Mouse (Mus musculus): ENCODE data around the gene Atad5. TPM values are rescaled to one million over a fixed set of nuclear protein-coding genes. Genes with fewer than 3 reads are reported as not detected.
A peak's percentile ranks its signal among the peaks of the same experiment; 100 is the strongest.

The Atad5 gene
- polyA plus RNA-seq (2015; fragmentation: Nextera tagmentation; extraction: Ambion mirVana): 1.6 and 2.2 TPM in 2 replicates

DNA sequence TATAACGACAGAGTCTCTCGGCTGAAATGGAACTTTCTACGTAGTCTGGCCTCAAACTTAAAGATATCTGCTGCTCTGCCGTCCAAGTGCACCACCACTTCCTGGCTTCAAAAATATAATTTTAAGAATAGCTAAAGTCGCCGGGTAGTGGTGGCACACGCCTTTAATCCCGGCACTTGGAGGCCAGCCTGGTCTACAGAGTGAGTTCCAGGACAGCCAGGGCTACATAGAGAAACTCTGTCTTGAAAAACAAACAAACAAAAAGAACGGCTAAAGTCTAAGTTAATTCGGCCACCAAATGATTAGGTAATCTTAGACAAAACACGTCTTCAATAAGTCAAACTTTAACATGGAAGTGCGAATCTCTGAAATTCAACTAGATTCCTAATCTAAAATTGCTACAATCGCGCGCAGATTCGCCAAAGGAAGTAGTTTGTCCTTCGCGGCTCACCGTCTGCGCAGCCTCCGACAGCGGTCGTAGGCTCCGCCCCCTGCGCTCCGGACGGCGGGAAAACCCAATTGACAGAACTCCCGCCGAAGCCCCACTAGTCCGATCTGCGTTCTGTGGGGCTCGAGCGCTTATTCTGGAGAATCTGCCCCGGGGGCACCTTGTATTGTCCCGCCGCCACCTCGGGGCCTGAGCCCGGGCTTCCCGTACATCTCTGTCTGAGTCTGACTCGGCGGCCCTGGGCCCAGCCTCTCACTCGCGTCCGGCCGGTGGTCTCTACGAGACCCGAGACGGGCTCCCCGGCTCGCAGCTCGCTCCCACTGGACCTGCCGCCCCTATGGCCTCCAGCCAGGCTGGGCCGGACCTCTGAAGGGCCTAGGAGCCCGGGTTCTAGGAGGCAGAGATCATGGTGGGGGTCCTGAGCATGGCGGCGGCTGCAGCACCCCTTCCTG lies at the start of gene Atad5:
Atad5 (plus strand) TSS at position 484 of the 900 bp plus-strand sequence.
- ATAC-seq (ENCODE audit: low FRiP score, low TSS enrichment) (peak; percentile 72), DNase-seq (ENCODE audit: low spot score) (peak; percentile 87)
- no peaks in the 10 kb centered on the region for H3K4me1 ChIP-seq (replicated peaks; ENCODE audit: control insufficient read depth, insufficient read depth)
- H3K9ac ChIP-seq (ENCODE audit: low read length): peak within 1 kb of the TSS; percentile 89
- no peaks in the 10 kb centered on the region for H3K36me3 ChIP-seq (ENCODE audit: control insufficient read depth, insufficient read depth, low read length)
- H3K4me3 ChIP-seq (ENCODE audit: low read depth, low read length): peak within 1 kb of the TSS; percentile 85
- no peak for TF ChIP-seq EP300 (optimal IDR thresholded peaks at IDR 0.05)
- no peak for TF ChIP-seq CTCF (IDR thresholded peaks at IDR 0.05; ENCODE audit: low read depth)
- H3K27ac ChIP-seq (replicated peaks): peak within 1 kb of the TSS; percentile 31; the same call in 1 of the 2 replicates
- 4% methylated on average over 57 of the region's 57 CpGs for WGBS
- H3K9me3 ChIP-seq (ENCODE audit: control insufficient read depth, low read length): no peaks in the 10 kb centered on the region
- H3K27me3 ChIP-seq (ENCODE audit: control insufficient read depth, insufficient read depth, low read length): no peaks in the 10 kb centered on the region
- peak within 1 kb of the TSS; percentile 95 for H3K4me2 ChIP-seq (replicated peaks; ENCODE audit: low read depth)

DNA sequence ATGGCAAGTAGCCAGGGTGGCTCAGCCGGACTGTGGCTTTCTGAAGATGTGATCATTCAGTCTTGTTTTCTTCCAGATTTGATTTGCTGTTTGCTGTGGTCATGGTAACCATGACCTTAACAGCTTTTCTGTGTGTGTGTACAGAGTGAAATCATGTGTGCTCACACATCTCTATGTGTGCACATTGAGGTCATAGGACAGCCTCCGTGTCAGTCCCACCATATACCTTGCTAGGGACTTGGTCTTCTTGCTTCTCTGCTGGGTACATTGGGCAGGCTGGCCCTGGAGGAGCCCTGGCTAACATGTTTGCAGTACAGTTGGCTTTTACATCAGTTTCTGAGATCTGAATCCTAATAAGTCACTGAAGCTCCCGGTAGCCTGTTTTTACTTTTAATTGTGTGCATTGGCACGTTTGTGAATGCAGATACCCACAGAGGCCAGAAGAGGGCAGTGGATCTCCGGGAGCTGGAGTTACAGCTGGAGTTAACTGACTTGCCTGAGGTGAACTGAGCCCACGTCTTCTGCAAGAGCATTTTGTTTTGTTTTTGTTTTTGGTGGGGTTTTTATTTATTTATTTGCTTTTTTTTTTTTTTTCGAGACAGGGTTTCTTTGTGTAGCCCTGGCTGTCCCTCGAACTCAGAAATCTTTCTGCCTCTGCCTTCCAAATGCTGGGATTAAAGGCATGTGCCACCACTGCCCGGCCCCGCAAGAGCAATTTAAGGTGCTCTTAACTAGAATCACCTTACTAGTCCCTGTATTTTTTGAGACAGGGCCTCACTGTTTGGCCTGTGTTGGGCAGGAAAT lies 46.4 kb upstream of the Atad5 start:
- H3K4me3 ChIP-seq (ENCODE audit: low read depth, low read length): no peak overlapping the region
- TF ChIP-seq EP300 (optimal IDR thresholded peaks at IDR 0.05) (no peak), CTCF (IDR thresholded peaks at IDR 0.05; ENCODE audit: low read depth) (peak; percentile 83)
- no peak overlapping the region for H3K4me2 ChIP-seq (replicated peaks; ENCODE audit: low read depth)
- 56% methylated on average over 10 of the region's 10 CpGs for WGBS
- no peaks in the 10 kb centered on the region for H3K9me3 ChIP-seq (ENCODE audit: control insufficient read depth, low read length)
- H3K27me3 ChIP-seq (ENCODE audit: control insufficient read depth, insufficient read depth, low read length): no peaks in the 10 kb centered on the region
- no peaks in the 10 kb centered on the region for H3K4me1 ChIP-seq (replicated peaks; ENCODE audit: control insufficient read depth, insufficient read depth)
- H3K27ac ChIP-seq (replicated peaks): no peak overlapping the region
- DNase-seq (ENCODE audit: low spot score) (peak; percentile 47), ATAC-seq (ENCODE audit: low FRiP score, low TSS enrichment) (peak; percentile 70; the same call in 1 of the 2 replicates)
- no peak overlapping the region for H3K9ac ChIP-seq (ENCODE audit: low read length)
- H3K36me3 ChIP-seq (ENCODE audit: control insufficient read depth, insufficient read depth, low read length): no peaks in the 10 kb centered on the region

DNA sequence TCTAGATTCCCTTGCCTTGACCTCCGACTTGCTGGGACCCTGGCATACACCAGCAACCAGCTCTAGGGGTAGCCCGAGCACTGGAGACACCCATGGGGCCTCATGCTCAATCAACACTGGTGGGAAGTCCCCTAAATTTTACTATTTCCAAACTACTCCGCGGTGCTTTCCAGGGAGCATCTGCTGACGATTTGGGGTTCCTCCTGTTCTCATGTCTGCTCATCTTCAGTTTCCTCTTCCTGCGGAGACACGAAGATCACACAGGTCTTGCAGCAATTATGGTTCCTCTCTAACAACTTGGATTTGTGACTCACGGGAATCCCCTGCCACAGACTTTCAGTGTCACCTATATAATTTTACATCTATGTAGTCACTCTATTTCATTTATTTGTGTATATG lies 45.8 kb upstream of the Atad5 start:
- Histone ChIP-seq H3K4me2 (replicated peaks; ENCODE audit: low read depth) (no peak overlapping the region), H3K9me3 (ENCODE audit: control insufficient read depth, low read length) (no peaks in the 10 kb centered on the region), H3K9ac (ENCODE audit: low read length) (no peak overlapping the region), H3K4me1 (replicated peaks; ENCODE audit: control insufficient read depth, insufficient read depth) (no peaks in the 10 kb centered on the region), H3K27me3 (ENCODE audit: control insufficient read depth, insufficient read depth, low read length) (no peaks in the 10 kb centered on the region), H3K36me3 (ENCODE audit: control insufficient read depth, insufficient read depth, low read length) (0 out of 2 replicates have a peak, but pooled peaks cover 5% of the 10 kb centered on the region), H3K27ac (replicated peaks) (no peak overlapping the region), H3K4me3 (ENCODE audit: low read depth, low read length) (no peak overlapping the region)
- DNase-seq (ENCODE audit: low spot score): no peak
- TF ChIP-seq EP300 (optimal IDR thresholded peaks at IDR 0.05) (no peak), CTCF (IDR thresholded peaks at IDR 0.05; ENCODE audit: low read depth) (no peak)
- 88% methylated on average over 8 of the region's 8 CpGs for WGBS
- no peak for ATAC-seq (ENCODE audit: low FRiP score, low TSS enrichment)

DNA sequence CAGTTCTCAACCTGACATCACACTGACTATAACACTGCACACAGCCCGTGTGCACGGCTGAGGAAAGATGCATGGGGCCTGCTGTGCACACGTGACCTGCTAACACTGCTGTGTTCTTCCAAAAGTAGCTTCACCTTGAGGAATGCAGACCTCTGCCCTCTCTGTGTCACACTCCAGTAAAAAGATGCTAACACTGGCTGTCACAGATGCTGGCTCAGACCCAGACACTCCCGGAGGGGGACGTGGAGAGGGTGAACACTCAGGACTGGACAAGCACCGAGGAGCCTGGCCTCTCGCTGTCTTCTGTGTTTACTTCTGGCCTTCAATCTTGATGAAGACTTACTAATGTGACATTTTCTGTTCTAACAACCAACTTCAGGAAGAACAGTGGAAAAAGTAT lies 42.3 kb upstream of the Atad5 start:
- no peak overlapping the region for H3K4me2 ChIP-seq (replicated peaks; ENCODE audit: low read depth)
- no peaks in the 10 kb centered on the region for H3K9me3 ChIP-seq (ENCODE audit: control insufficient read depth, low read length)
- no peaks in the 10 kb centered on the region for H3K27me3 ChIP-seq (ENCODE audit: control insufficient read depth, insufficient read depth, low read length)
- 0 out of 2 replicates have a peak, but pooled peaks cover 5% of the 10 kb centered on the region for H3K36me3 ChIP-seq (ENCODE audit: control insufficient read depth, insufficient read depth, low read length)
- no peak overlapping the region for H3K27ac ChIP-seq (replicated peaks)
- ATAC-seq (ENCODE audit: low FRiP score, low TSS enrichment) (no peak), DNase-seq (ENCODE audit: low spot score) (no peak)
- no peak overlapping the region for H3K4me3 ChIP-seq (ENCODE audit: low read depth, low read length)
- H3K9ac ChIP-seq (ENCODE audit: low read length): no peak overlapping the region
- H3K4me1 ChIP-seq (replicated peaks; ENCODE audit: control insufficient read depth, insufficient read depth): no peaks in the 10 kb centered on the region
- WGBS: 62% methylated on average over 7 of the region's 7 CpGs
- TF ChIP-seq EP300 (optimal IDR thresholded peaks at IDR 0.05) (no peak), CTCF (IDR thresholded peaks at IDR 0.05; ENCODE audit: low read depth) (no peak)

- WGBS: 43% methylated on average over 2 of the region's 2 CpGs
- DNase-seq (ENCODE audit: low spot score) (no peak), ATAC-seq (ENCODE audit: low FRiP score, low TSS enrichment) (peak; percentile 42; the same call in 1 of the 2 replicates)
- H3K9me3 ChIP-seq (ENCODE audit: control insufficient read depth, low read length): no peaks in the 10 kb centered on the region
- no peak overlapping the region for H3K9ac ChIP-seq (ENCODE audit: low read length)
- H3K4me3 ChIP-seq (ENCODE audit: low read depth, low read length): no peak overlapping the region
- H3K4me1 ChIP-seq (replicated peaks; ENCODE audit: control insufficient read depth, insufficient read depth): no peaks in the 10 kb centered on the region
- no peak overlapping the region for H3K4me2 ChIP-seq (replicated peaks; ENCODE audit: low read depth)
- peaks cover 5% of the 10 kb centered on the region; the same call in 1 of the 2 replicates for H3K36me3 ChIP-seq (ENCODE audit: control insufficient read depth, insufficient read depth, low read length)
- H3K27me3 ChIP-seq (ENCODE audit: control insufficient read depth, insufficient read depth, low read length): no peaks in the 10 kb centered on the region
- TF ChIP-seq CTCF (IDR thresholded peaks at IDR 0.05; ENCODE audit: low read depth) (no peak), EP300 (optimal IDR thresholded peaks at IDR 0.05) (no peak)
- H3K27ac ChIP-seq (replicated peaks): no peak overlapping the region
These were observed 39.1 kb upstream of the Atad5 start for GRCm38 (mm10) chr11:80050088-80050487.

Data from stomach, postnatal 0 days (tissue).